Mouse (Mus musculus): ENCODE measurements around the gene Tox3.

DNA sequence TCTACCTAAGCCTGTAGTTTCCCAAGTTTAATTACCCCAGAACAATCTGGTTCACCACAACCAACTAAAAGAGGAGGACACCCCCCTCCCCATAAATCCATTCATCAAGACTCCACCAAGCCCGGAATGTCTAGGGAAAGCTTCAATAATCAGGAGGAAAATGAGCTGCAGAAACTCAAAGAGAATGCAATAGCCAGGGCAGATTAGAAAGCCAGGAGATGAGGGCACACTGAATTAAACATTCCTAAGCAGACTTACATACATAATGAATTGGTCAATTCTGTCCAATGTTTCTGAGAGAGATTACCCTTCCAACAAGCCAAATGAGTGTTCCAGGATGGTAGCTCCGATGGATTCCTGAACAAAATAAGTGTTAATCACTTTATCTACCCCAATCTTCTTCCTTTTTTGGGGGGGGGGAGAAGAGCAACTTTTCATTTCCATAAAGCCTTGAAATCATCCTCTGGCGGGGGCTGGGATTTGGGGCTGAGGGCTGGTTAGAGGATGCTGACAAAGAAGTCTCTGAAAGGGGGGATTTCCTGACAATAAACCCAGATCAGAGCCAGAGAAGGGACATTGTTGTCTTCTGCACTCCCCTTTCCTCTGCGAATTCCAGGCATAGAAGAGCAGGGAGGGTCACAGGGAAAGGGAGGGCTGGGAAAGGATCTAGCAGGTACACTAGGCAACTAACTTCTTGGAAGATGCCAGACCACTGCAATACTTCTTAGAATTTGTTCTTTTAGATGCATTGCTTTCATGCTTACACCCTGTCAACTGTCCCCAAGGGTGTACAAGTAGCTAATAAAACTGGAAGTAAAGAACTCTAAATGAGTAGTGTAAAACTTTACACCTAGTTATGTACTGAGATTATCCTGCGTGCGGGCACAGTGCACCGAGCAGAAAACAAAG lies 17.5 kb downstream of the Tox3 start:
- TF ChIP-seq POLR2A (IDR thresholded peaks at IDR 0.05; ENCODE audit: insufficient read length, low read depth): no peak
- TF ChIP-seq MYOD1 (IDR thresholded peaks at IDR 0.05; ENCODE audit: control insufficient read depth in 1 of 3, insufficient read length in 2 of 3, low read depth in 2 of 3): no peak
